Mouse (Mus musculus) midbrain, embryonic 11.5 days (tissue): ENCODE data around the gene Nelfe. TPM values are rescaled to one million over a fixed set of nuclear protein-coding genes. Genes with fewer than 3 reads are reported as not detected.
A peak's percentile ranks its signal among the peaks of the same experiment; 100 is the strongest.

Experiments used
- ATAC-seq: fragments of 200-750 bp; cut with Nextera tagmentation; 2 replicates; pipeline ENCODE4 v1.8.0; 2017; ENCODE audit warnings: moderate TSS enrichment, moderate library complexity; ENCODE audit not compliant: low FRiP score
- DNase-seq: peaks from one replicate; pipeline ENCODE4 v3.0.0; 2015; ENCODE audit warnings: low spot score; ENCODE audit errors: missing footprints
- H3K27ac ChIP-seq: fragments of 300-500 bp; sonication (generic); 2 replicates; pipeline ENCODE4 v1.5.1; 2014; ENCODE audit warnings: low read depth, low read length
- H3K27me3 ChIP-seq: fragments of 300-500 bp; sonication (generic); 2 replicates; pipeline ENCODE4 v1.6.1; 2014; ENCODE audit warnings: mild to moderate bottlenecking, low read length, moderate library complexity, mixed read lengths; ENCODE audit not compliant: control insufficient read depth, insufficient read depth
- H3K36me3 ChIP-seq: fragments of 300-500 bp; sonication (generic); 2 replicates; pipeline ENCODE4 v1.6.1; 2014; ENCODE audit warnings: mild to moderate bottlenecking, low read length, moderate library complexity, mixed read lengths; ENCODE audit not compliant: control insufficient read depth, insufficient read depth
- H3K4me1 ChIP-seq: fragments of 300-500 bp; sonication (generic); 2 replicates; pipeline ENCODE4 v1.6.1; 2014; ENCODE audit warnings: low read length; ENCODE audit not compliant: control insufficient read depth, insufficient read depth
- H3K4me2 ChIP-seq: fragments of 300-500 bp; sonication (generic); 2 replicates; pipeline ENCODE4 v1.6.1; 2014; ENCODE audit warnings: mild to moderate bottlenecking, moderate library complexity
- H3K4me3 ChIP-seq: fragments of 300-500 bp; sonication (generic); 2 replicates; pipeline ENCODE4 v1.5.1; 2014; ENCODE audit warnings: low read depth, low read length
- H3K9ac ChIP-seq: fragments of 300-500 bp; sonication (generic); 2 replicates; pipeline ENCODE4 v1.6.1; 2014; ENCODE audit warnings: low read length
- H3K9me3 ChIP-seq: fragments of 300-500 bp; sonication (generic); 2 replicates; pipeline ENCODE4 v1.6.1; 2016; ENCODE audit warnings: low read length; ENCODE audit not compliant: control insufficient read depth
- WGBS: fragments of 180-500 bp; shearing (Covaris S2); extraction: QIAGEN DNeasy Blood & Tissue Kit; methylation state at CpG from one replicate; pipeline ENCODE4 v1.1.7; 2014; 5-methylcytosine and 5-hydroxymethylcytosine counted together
- microRNA-seq: library from miRNA; unstranded; fragments of <30 nt; microRNA quantifications from one replicate; pipeline ENCODE4, GENCODE M21; 2017
- polyA plus RNA-seq: library from polyadenylated mRNA; unstranded; fragments of >200 nt; fragmentation: Nextera tagmentation; extraction: Ambion mirVana; gene quantifications from 2 replicates; pipeline ENCODE4 v1.2.1, GENCODE M21; 2014

Gene Nelfe
- polyA plus RNA-seq, 1 experiment from 2014 or later = 125 TPM

GRCm38 (mm10) chr17:34902895-34903294 is 52.7 kb downstream of the Nelfe start:
- H3K27me3 ChIP-seq = no peaks in the 10 kb centered on the region
- peaks cover 2% of the 10 kb centered on the region; the same call in 1 of the 2 replicates for H3K4me1 ChIP-seq
- no peak overlapping the region for H3K4me2 ChIP-seq
- H3K4me3 ChIP-seq = no peak overlapping the region
- no peak overlapping the region for H3K9ac ChIP-seq
- DNase-seq (no peak), ATAC-seq (no peak)
- 89% methylated on average over 9 of the region's 9 CpGs for WGBS
- H3K9me3 ChIP-seq = no peaks in the 10 kb centered on the region
- H3K36me3 ChIP-seq = peaks cover 44% of the 10 kb centered on the region
- no peak overlapping the region for H3K27ac ChIP-seq

Small RNAs within 50 kb of the gene (microRNA-seq; reads per million reads assigned to microRNA genes)
- gene Mir6970 (0.95 reads per million), gene Mir6971 (2.5 reads per million, percentile 9 among the genes with 10 or more reads in this experiment), gene Mir6972 (not detected)

Other genes with a start within 250 kb of the Nelfe start
- gene Rnf5, start 246.7 kb upstream of the Nelfe start, polyA plus RNA-seq = 180 and 185 TPM in 2 replicates
- 68.4 and 75.3 TPM in 2 replicates for gene Agpat1, start 246.1 kb upstream of the Nelfe start, polyA plus RNA-seq
- 3.3 and 3.8 TPM in 2 replicates for gene Egfl8, start 234.4 kb upstream of the Nelfe start, polyA plus RNA-seq
- 25.8 and 26.4 TPM in 2 replicates for gene Ppt2, start 221.9 kb upstream of the Nelfe start, polyA plus RNA-seq
- 1.8 and 2.4 TPM in 2 replicates for gene Prrt1, start 220.9 kb upstream of the Nelfe start, polyA plus RNA-seq
- gene Fkbpl, start 205.6 kb upstream of the Nelfe start, polyA plus RNA-seq = 14.4 and 15.1 TPM in 2 replicates
- gene Atf6b, start 203.2 kb upstream of the Nelfe start, polyA plus RNA-seq = 68.2 and 77.6 TPM in 2 replicates
- 0.03 and 0.05 TPM in 2 replicates for gene Tnxb, start 179.9 kb upstream of the Nelfe start, polyA plus RNA-seq
- not detected in 2 replicates for gene C4b, start 106.5 kb upstream of the Nelfe start, polyA plus RNA-seq
- gene Cyp21a1, start 45.8 kb upstream of the Nelfe start, polyA plus RNA-seq = not detected in 2 replicates
- gene Stk19, start 13.4 kb upstream of the Nelfe start, polyA plus RNA-seq = 20.2 and 21.5 TPM in 2 replicates
- gene Dxo, start 13.4 kb upstream of the Nelfe start, polyA plus RNA-seq = 60.7 and 64.8 TPM in 2 replicates
- 30.7 and 36.2 TPM in 2 replicates for gene Skiv2l, start 181 bp upstream of the Nelfe start, polyA plus RNA-seq
- gene Cfb, start 12.1 kb downstream of the Nelfe start, polyA plus RNA-seq = 1.6 and 1.9 TPM in 2 replicates
- gene Zbtb12, start 29.1 kb downstream of the Nelfe start, polyA plus RNA-seq = 2.5 and 2.9 TPM in 2 replicates
- gene Gm20547, start 31.7 kb downstream of the Nelfe start, polyA plus RNA-seq = 0.05 and 0.15 TPM in 2 replicates
- gene C2, start 47.9 kb downstream of the Nelfe start, polyA plus RNA-seq = 0.83 and 1.5 TPM in 2 replicates
- gene Ehmt2, start 48.1 kb downstream of the Nelfe start, polyA plus RNA-seq = 56.9 and 60.5 TPM in 2 replicates
- gene Slc44a4, start 64.1 kb downstream of the Nelfe start, polyA plus RNA-seq = not detected in 2 replicates
- gene Neu1, start 80.9 kb downstream of the Nelfe start, polyA plus RNA-seq = 11.0 and 12.3 TPM in 2 replicates
- gene Hspa1b, start 108.8 kb downstream of the Nelfe start, polyA plus RNA-seq = 0.08 and 0.26 TPM in 2 replicates
- not detected in 2 replicates for gene Gm20481, start 119.5 kb downstream of the Nelfe start, polyA plus RNA-seq
- 0.59 and 1.2 TPM in 2 replicates for gene Hspa1a, start 121.8 kb downstream of the Nelfe start, polyA plus RNA-seq
- gene Hspa1l, start 122.3 kb downstream of the Nelfe start, polyA plus RNA-seq = 1.4 and 2.0 TPM in 2 replicates
- 213 and 234 TPM in 2 replicates for gene Lsm2, start 131.5 kb downstream of the Nelfe start, polyA plus RNA-seq
- gene Vars, start 150.6 kb downstream of the Nelfe start, polyA plus RNA-seq = 76.1 and 81.2 TPM in 2 replicates
- gene Vwa7, start 166.2 kb downstream of the Nelfe start, polyA plus RNA-seq = 0.07 TPM in 1 of 2 replicates, not detected in the other
- 5.3 and 7.3 TPM in 2 replicates for gene Sapcd1, start 177.6 kb downstream of the Nelfe start, polyA plus RNA-seq
- 5.0 and 5.2 TPM in 2 replicates for gene Msh5, start 196.4 kb downstream of the Nelfe start, polyA plus RNA-seq
- 73.8 and 83.9 TPM in 2 replicates for gene Clic1, start 199.6 kb downstream of the Nelfe start, polyA plus RNA-seq
- gene Ddah2, start 208.6 kb downstream of the Nelfe start, polyA plus RNA-seq = 614 and 653 TPM in 2 replicates
- gene Ly6g6c, start 215.0 kb downstream of the Nelfe start, polyA plus RNA-seq = not detected in 2 replicates
- gene Mpig6b, start 215.8 kb downstream of the Nelfe start, polyA plus RNA-seq = 0.76 and 0.89 TPM in 2 replicates
- gene Ly6g6e, start 226.5 kb downstream of the Nelfe start, polyA plus RNA-seq = not detected in 2 replicates
- 0.97 and 1.5 TPM in 2 replicates for gene Ly6g6d, start 227.7 kb downstream of the Nelfe start, polyA plus RNA-seq
- 0.28 and 0.74 TPM in 2 replicates for gene Ly6g6f, start 235.2 kb downstream of the Nelfe start, polyA plus RNA-seq
- 40.5 and 45.2 TPM in 2 replicates for gene Abhd16a, start 238.9 kb downstream of the Nelfe start, polyA plus RNA-seq